Mouse (Mus musculus): Measurements from ENCODE around the gene Bach2. TPM values are rescaled to one million over a fixed set of nuclear protein-coding genes. Genes with fewer than 3 reads are reported as not detected.
A peak's percentile ranks its signal among the peaks of the same experiment; 100 is the strongest.

Gene Bach2
- total and polyA plus RNA-seq, 2 experiments from 2014 or later, result 16.0 to 19.0 TPM

GRCm38 (mm10) chr4:32571441-32571840 is 332.8 kb downstream of the Bach2 start:
- Histone ChIP-seq H3K4me3 (ENCODE audit: low read depth, low read length) (no peak overlapping the region), H3K27me3 (ENCODE audit: insufficient read depth, low read length) (no peaks in the 10 kb centered on the region), H3K9ac (no peak overlapping the region), H3K4me1 (ENCODE audit: insufficient read depth) (peaks cover 14% of the 10 kb centered on the region), H3K9me3 (ENCODE audit: low read length) (no peaks in the 10 kb centered on the region), H3K27ac (ENCODE audit: low read depth, low read length) (no peak overlapping the region), H3K36me3 (ENCODE audit: insufficient read depth) (0 out of 2 replicates have a peak, but pooled peaks cover under 1% of the 10 kb centered on the region), H3K4me2 (ENCODE audit: low read depth) (no peak overlapping the region)
- WGBS, result 61% methylated on average over 3 of the region's 3 CpGs
- DNase-seq (no peak), ATAC-seq (no peak)
- TF ChIP-seq CTCF (IDR thresholded peaks at IDR 0.05; ENCODE audit: low read depth), result no peak

- H3K27me3 ChIP-seq (ENCODE audit: insufficient read depth, low read length), result no peaks in the 10 kb centered on the region
- peaks cover 14% of the 10 kb centered on the region for H3K4me1 ChIP-seq (ENCODE audit: insufficient read depth)
- no peaks in the 10 kb centered on the region for H3K9me3 ChIP-seq (ENCODE audit: low read length)
- WGBS, result 60% methylated on average over 1 of the region's 1 CpGs
- no peak overlapping the region for H3K9ac ChIP-seq
- H3K27ac ChIP-seq (ENCODE audit: low read depth, low read length), result no peak overlapping the region
- peak; percentile 71 for DNase-seq
- H3K4me3 ChIP-seq (ENCODE audit: low read depth, low read length), result no peak overlapping the region
- H3K4me2 ChIP-seq (ENCODE audit: low read depth), result no peak overlapping the region
- H3K36me3 ChIP-seq (ENCODE audit: insufficient read depth), result 0 out of 2 replicates have a peak, but pooled peaks cover 4% of the 10 kb centered on the region
- ATAC-seq, result peak; percentile 59
- TF ChIP-seq CTCF (IDR thresholded peaks at IDR 0.05; ENCODE audit: low read depth), result peak; percentile 83
These were observed 333.5 kb downstream of the Bach2 start for GRCm38 (mm10) chr4:32572118-32572517.

- ATAC-seq (no peak), DNase-seq (no peak)
- Histone ChIP-seq H3K27me3 (ENCODE audit: insufficient read depth, low read length) (no peaks in the 10 kb centered on the region), H3K4me3 (ENCODE audit: low read depth, low read length) (no peak overlapping the region), H3K4me1 (ENCODE audit: insufficient read depth) (peaks cover 14% of the 10 kb centered on the region), H3K4me2 (ENCODE audit: low read depth) (no peak overlapping the region), H3K27ac (ENCODE audit: low read depth, low read length) (no peak overlapping the region), H3K9me3 (ENCODE audit: low read length) (no peaks in the 10 kb centered on the region), H3K9ac (no peak overlapping the region), H3K36me3 (ENCODE audit: insufficient read depth) (0 out of 2 replicates have a peak, but pooled peaks cover 4% of the 10 kb centered on the region)
- WGBS, result 84% methylated on average over 5 of the region's 5 CpGs
- no peak for TF ChIP-seq CTCF (IDR thresholded peaks at IDR 0.05; ENCODE audit: low read depth)
These were observed 335.0 kb downstream of the Bach2 start for GRCm38 (mm10) chr4:32573586-32573985.

- DNase-seq, result no peak
- peak; percentile 37 for TF ChIP-seq CTCF (IDR thresholded peaks at IDR 0.05; ENCODE audit: low read depth)
- Histone ChIP-seq H3K4me3 (ENCODE audit: low read depth, low read length) (no peak overlapping the region), H3K27ac (ENCODE audit: low read depth, low read length) (no peak overlapping the region), H3K36me3 (ENCODE audit: insufficient read depth) (peaks cover 4% of the 10 kb centered on the region; the same call in 1 of the 2 replicates), H3K4me1 (ENCODE audit: insufficient read depth) (peaks cover 9% of the 10 kb centered on the region), H3K27me3 (ENCODE audit: insufficient read depth, low read length) (no peaks in the 10 kb centered on the region), H3K4me2 (ENCODE audit: low read depth) (no peak overlapping the region), H3K9me3 (ENCODE audit: low read length) (no peaks in the 10 kb centered on the region), H3K9ac (no peak overlapping the region)
- ATAC-seq, result no peak
- WGBS, result 94% methylated on average over 1 of the region's 1 CpGs
These were observed 336.0 kb downstream of the Bach2 start for GRCm38 (mm10) chr4:32574604-32575003.

- no peaks in the 10 kb centered on the region for H3K9me3 ChIP-seq (ENCODE audit: low read length)
- no peak overlapping the region for H3K4me2 ChIP-seq (ENCODE audit: low read depth)
- H3K27me3 ChIP-seq (ENCODE audit: insufficient read depth, low read length), result no peaks in the 10 kb centered on the region
- 74% methylated on average over 9 of the region's 9 CpGs for WGBS
- DNase-seq (no peak), ATAC-seq (no peak)
- H3K9ac ChIP-seq, result no peak overlapping the region
- no peak overlapping the region for H3K4me3 ChIP-seq (ENCODE audit: low read depth, low read length)
- H3K36me3 ChIP-seq (ENCODE audit: insufficient read depth), result peaks cover 9% of the 10 kb centered on the region; the same call in 1 of the 2 replicates
- no peak overlapping the region for H3K27ac ChIP-seq (ENCODE audit: low read depth, low read length)
- no peak for TF ChIP-seq CTCF (IDR thresholded peaks at IDR 0.05; ENCODE audit: low read depth)
- peaks cover 6% of the 10 kb centered on the region for H3K4me1 ChIP-seq (ENCODE audit: insufficient read depth)
These were observed 336.6 kb downstream of the Bach2 start for GRCm38 (mm10) chr4:32575165-32575564.

- no peak overlapping the region for H3K4me3 ChIP-seq (ENCODE audit: low read depth, low read length)
- 87% methylated on average over 8 of the region's 8 CpGs for WGBS
- peaks cover 11% of the 10 kb centered on the region; the same call in 1 of the 2 replicates for H3K36me3 ChIP-seq (ENCODE audit: insufficient read depth)
- no peak for TF ChIP-seq CTCF (IDR thresholded peaks at IDR 0.05; ENCODE audit: low read depth)
- no peak overlapping the region for H3K9ac ChIP-seq
- no peak overlapping the region for H3K27ac ChIP-seq (ENCODE audit: low read depth, low read length)
- ATAC-seq (no peak), DNase-seq (no peak)
- H3K4me1 ChIP-seq (ENCODE audit: insufficient read depth), result no peaks in the 10 kb centered on the region
- H3K9me3 ChIP-seq (ENCODE audit: low read length), result no peaks in the 10 kb centered on the region
- no peaks in the 10 kb centered on the region for H3K27me3 ChIP-seq (ENCODE audit: insufficient read depth, low read length)
- no peak overlapping the region for H3K4me2 ChIP-seq (ENCODE audit: low read depth)
These were observed 341.2 kb downstream of the Bach2 start for GRCm38 (mm10) chr4:32579850-32580249.

- Histone ChIP-seq H3K9ac (no peak overlapping the region), H3K36me3 (ENCODE audit: insufficient read depth) (peaks cover 7% of the 10 kb centered on the region; the same call in 1 of the 2 replicates), H3K27me3 (ENCODE audit: insufficient read depth, low read length) (no peaks in the 10 kb centered on the region), H3K4me2 (ENCODE audit: low read depth) (no peak overlapping the region), H3K27ac (ENCODE audit: low read depth, low read length) (no peak overlapping the region), H3K4me3 (ENCODE audit: low read depth, low read length) (no peak overlapping the region), H3K9me3 (ENCODE audit: low read length) (no peaks in the 10 kb centered on the region), H3K4me1 (ENCODE audit: insufficient read depth) (no peaks in the 10 kb centered on the region)
- DNase-seq (no peak), ATAC-seq (no peak)
- 58% methylated on average over 6 of the region's 6 CpGs for WGBS
- TF ChIP-seq CTCF (IDR thresholded peaks at IDR 0.05; ENCODE audit: low read depth), result no peak
These were observed 345.6 kb downstream of the Bach2 start for GRCm38 (mm10) chr4:32584181-32584580.
